Mouse (Mus musculus): Measurements from ENCODE around the gene Dlgap1.

Dlgap1 gene

DNA sequence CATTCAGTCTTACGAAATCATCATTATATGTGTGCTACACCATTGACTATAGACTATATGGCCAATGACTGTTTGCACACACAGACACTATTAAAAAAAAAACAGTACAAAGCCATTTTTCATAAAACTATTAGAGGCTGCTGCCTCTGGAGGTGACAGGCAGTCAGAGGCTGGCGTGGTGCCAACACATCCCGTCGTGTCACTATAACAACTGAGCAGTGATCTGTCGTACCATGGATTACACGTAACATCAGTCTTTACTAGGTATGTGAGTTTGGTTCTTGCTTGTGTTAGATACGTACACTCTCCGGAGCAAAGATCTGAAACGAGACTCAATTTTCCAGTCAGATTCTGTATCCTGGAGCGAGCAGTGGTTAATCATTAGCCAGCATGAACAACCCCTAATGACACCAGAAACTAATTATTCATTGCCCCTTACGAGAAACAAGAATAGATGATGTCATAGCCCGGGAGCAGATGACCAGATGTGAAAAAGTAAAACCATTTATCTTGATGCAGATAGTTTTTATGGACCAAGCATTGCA is 888.1 kb downstream of the Dlgap1 start:
- in situ Hi-C loops (cut with MboI, MseI), result no loop called here

- in situ Hi-C loops (cut with MboI, MseI), result no loop called here
These were observed 889.9 kb downstream of the Dlgap1 start for GRCm38 (mm10) chr17:70858814-70859213.

GRCm38 (mm10) chr17:70864117-70864516 is 895.2 kb downstream of the Dlgap1 start:
- in situ Hi-C loops (cut with MboI, MseI), result no loop called here

- in situ Hi-C loops (cut with MboI, MseI), result no loop called here
These were observed 895.8 kb downstream of the Dlgap1 start for GRCm38 (mm10) chr17:70864645-70865044.

DNA sequence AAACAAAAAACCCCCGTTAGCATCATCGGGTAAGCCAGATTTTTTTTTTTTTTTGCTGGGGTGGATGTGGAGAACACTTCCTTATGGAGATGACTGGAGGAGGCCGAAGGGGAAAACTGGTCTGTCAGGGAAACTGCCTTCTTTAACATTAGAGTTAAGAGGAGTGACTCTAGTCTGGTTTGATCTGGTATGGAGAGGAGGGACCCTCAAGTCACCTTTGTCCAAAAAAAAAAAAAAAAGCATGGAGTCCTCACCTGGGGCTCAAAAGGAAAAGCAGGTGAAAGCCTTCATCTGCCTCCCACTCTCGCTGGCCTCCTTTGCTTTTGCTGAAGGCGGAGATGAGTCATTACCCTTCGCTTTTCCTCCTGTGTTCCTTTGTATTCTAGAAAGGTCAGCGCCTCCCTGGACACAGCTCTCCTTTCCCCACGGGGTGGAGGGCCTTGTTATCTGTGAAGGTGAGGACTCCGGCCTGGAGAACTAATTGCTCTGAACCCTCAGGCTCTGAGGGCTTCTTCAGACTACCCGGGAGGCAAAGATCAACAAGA is 896.3 kb downstream of the Dlgap1 start:
- in situ Hi-C loops (cut with MboI, MseI), result no loop called here

DNA sequence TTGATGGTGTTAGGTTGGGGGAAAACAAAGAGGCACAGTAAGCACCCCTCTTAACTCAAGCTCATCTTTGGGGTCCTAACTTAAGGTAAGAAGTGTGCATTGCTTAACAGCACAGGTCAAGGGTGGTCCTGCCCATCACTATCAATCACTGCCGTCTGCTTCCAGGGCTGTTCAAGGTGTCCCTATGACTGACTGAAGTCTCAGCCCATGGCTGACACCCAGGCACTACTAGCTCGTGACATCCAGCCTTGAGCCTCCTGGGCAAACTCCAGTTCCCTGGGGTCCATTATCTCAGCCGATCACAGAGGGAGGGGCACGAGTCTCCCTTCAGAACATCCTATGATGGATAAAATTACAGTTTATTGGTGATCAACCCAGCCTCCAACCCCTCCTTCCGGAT is 897.2 kb downstream of the Dlgap1 start:
- in situ Hi-C loops (cut with MboI, MseI), result no loop called here

- in situ Hi-C loops (cut with MboI, MseI), result no loop called here
These were observed 897.8 kb downstream of the Dlgap1 start for GRCm38 (mm10) chr17:70866538-70867114.

GRCm38 (mm10) chr17:70868577-70869229 is 899.8 kb downstream of the Dlgap1 start:
- in situ Hi-C loops (cut with MboI, MseI), result no loop called here

DNA sequence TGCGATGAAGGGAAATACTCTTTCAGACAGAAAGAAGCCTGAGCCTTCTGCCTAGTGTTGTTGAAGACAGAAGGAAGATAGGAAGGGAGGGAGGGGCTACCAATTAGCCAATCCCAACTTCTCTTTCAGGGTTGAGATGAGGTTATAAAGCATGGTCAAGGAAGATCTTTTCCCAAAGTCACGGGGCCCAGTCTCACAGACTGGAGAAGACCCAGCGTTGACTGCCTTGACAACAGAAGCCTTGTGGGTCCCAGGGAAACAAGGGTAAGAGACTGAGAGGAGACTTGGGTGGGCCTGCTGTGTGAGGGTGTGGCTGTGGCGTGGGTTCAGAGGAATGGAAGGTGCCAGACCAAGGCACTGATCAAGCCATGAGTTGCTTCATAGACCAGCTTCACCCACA is 901.7 kb downstream of the Dlgap1 start:
- in situ Hi-C loops (cut with MboI, MseI), result no loop called here

All from regulatory T cell (primary cell).